Mouse (Mus musculus) neutrophil, adult 5-6 weeks (primary cell): ENCODE measurements around the gene Nme8. TPM values are rescaled to one million over a fixed set of nuclear protein-coding genes. Genes with fewer than 3 reads are reported as not detected.

Experiments
- ATAC-seq: fragments of 151-379, 151-347 bp; 2 replicates; pipeline ENCODE4 v1.8.0; 2017; ENCODE audit warnings: mild to moderate bottlenecking, moderate TSS enrichment; ENCODE audit not compliant: insufficient number of reproducible peaks, poor library complexity, low FRiP score, severe bottlenecking; ENCODE audit errors: extremely low read depth
- total RNA-seq: library from RNA; stranded (forward); fragments of 200-1000 nt; gene quantifications from 2 replicates; pipeline ENCODE4 v1.2.3, GENCODE M21; 2017

The Nme8 gene
- total RNA-seq, result not detected in 2 replicates

DNA sequence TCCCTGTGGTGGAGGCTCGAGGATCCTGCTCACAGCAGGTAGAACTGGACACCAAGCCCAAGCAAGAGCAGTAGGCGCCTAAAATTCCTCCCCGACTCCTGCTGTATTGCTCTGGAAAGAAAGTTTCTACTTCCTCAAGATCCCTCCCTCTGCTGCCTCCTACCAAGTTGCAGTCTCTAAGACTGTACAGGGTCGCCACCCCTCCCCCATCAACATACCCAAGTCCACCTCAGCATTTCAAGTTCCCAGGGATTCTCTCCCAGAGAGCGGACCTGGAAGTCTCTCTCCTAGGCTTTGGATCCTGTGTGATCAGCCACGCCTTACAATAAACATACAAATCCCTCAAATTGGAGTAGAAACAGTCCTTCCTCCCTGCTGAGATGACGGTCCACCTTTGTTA, at the start of gene Nme8:
Nme8 (minus strand) TSS at position 5 of the 400 bp plus-strand sequence.
- ATAC-seq, result no peak

DNA sequence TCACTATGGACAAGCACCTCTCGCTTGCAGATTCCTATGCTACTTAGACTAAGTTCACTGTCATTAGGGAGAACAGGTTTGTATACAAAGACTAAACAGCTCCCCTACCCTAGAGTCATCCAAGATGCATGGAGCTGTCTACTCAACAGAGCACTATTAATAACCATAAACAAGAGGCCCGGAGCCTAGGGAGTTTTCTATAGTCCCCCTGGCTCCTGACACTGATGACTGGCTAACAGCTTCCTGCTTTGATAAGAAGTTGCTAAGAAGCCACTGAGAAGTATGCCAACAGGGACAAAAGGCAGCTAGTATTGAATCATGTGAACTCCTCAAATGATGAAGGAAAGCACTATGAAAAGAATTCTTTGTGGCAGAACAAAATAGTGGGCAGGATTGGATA, 48.1 kb upstream of the Nme8 start:
- no peak for ATAC-seq

GRCm38 (mm10) chr13:19744536-19744935, 46.9 kb upstream of the Nme8 start:
- ATAC-seq, result no peak

- no peak for ATAC-seq
Observed at GRCm38 (mm10) chr13:19734597-19734996, 37.0 kb upstream of the Nme8 start.

GRCm38 (mm10) chr13:19730826-19731225, 33.2 kb upstream of the Nme8 start:
- no peak for ATAC-seq

GRCm38 (mm10) chr13:19718954-19719353, 21.4 kb upstream of the Nme8 start:
- no peak for ATAC-seq

GRCm38 (mm10) chr13:19717201-19717600, 19.6 kb upstream of the Nme8 start:
- ATAC-seq, result no peak

DNA sequence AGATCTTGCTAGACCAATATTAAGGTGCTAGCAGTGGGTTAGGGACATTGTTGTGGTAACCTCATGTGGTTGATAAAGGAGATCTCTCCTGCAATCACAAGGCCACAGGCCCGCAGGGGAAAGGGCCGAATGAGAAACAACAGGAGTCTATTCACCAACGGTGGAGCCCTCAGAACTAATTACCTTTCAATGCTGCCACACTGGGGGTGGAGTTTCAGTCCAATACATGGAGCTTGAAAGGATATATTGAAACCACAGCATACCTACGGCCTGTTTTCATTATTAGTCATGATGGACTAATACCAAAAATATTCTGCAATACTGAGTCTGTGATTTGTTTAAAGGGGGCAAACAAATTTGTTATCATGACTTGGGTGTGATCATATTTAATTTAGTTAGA, 6.2 kb upstream of the Nme8 start:
- no peak for ATAC-seq

- ATAC-seq, result no peak
Observed at GRCm38 (mm10) chr13:19701443-19702078, 4.0 kb upstream of the Nme8 start.

DNA sequence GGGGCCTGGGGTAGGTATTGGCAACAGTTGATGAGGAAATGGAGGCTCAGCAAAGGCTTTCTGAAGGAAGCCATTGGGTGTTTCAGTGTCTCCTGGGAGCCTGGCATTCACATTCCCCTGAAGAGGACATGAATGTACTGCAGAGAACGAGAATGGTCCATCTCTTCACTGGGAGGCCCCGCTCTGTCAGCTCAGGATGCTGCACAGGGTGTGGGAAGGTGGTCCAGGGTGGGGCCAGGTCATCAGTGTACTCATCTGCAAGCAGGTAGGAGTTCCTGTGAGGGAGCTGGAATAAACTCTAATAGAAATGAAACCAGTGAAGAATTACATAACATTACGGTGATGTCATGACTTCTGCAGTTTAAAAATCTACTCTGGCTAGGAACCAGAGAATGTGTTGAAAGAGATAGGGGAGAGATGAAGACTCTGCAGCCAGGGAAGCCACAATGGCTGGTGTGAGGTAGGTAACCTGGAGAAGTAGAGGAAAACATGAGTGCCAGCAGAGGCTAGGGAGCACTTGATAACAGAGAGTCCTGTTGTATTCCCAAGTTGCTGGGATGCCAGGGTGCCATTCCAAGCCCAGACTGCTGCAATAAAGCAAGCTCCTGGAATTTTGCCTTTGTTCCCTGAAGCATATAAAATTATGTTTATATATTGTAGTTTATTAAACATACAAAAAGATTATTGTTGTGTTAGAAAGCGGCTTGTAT, 3.3 kb upstream of the Nme8 start:
- no peak for ATAC-seq

DNA sequence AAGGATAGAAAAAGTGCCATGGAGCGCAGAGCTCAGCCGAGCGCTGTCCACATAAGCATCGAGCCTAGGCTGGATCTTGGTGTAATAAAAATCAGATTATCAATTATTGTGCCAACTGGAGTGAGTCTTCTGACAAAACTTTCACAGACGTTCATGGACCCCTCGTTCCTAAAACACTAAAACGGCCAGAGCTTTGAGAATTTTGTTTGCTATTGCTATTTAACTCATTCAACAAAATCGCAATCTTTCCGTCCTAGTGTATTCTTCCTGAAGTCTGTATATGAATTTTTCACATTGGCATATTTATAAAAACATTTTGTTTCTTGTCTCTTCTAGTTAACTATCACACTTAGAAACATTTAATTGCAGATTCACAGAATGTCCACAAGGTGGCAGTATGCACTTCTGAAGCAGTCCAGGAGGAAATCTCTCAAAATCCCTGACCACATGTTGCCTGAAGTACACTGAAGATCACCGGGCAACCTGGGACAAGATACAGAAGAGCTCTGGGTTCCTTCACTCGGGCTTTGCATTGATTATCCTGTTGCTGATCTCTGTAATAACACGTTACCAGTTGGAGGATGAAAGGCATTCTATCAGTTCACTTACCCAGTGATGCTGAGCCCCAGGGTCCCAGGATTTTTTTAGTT, 1.1 kb upstream of the Nme8 start:
- ATAC-seq, result peak; percentile 48; the same call in 1 of the 2 replicates

DNA sequence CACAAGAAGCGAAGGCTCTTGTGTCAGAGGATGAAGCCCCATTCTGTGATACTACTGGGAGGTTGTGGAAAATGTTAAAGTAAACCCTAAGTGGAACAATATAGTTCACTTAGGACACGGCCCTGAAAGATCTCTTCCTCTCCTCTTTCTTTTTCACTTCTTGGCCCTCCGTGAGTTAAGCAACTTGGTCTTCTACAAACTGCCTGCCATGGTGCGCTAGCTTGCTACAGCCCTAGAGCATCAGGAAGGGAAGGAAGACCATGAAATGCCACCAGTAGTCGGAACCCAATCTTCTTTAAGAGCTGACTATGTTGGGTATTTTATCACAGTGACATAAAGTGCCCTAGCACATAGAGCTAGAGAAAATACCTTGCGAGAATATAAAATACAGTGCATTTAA, 7.2 kb downstream of the Nme8 start:
- no peak for ATAC-seq

GRCm38 (mm10) chr13:19689971-19690370, 7.6 kb downstream of the Nme8 start:
- peak; percentile 51; the same call in 1 of the 2 replicates for ATAC-seq

- ATAC-seq, result no peak
Observed at GRCm38 (mm10) chr13:19684007-19684406, 13.6 kb downstream of the Nme8 start.

DNA sequence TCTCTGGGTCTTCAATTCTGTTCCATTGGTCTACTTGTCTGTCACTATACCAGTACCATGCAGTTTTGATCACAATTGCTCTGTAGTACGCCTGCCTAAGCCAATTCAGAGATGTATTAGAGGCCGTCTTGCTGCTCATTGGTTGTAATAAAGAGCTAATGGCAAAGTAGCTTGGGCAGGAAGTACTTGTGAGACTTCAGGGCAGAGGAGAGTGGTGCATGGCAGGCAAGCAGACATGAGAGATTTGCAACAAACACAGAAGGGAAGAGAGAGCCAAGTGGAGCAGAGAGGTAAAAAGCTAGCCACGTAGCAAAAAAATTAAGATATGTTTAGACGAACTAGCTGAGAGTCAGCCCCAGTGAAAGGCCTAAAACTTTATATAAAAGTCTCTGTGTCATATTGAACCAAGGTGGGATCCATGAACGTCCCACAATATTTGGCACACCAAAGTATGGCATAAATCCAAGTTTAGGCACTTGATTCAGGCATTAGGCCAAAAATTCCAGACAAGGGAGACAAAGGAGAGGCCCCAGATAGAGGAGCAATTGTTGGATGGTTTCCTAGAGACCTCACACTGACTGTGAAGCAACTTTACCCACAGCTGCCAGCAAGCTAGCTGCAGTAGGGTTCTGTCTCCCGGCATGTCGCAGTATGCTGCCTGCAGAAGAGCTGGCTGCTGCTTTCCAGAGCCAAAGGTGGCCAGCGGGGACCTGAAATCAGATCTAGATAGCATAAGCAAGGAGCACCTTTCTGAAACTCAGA, 14.5 kb downstream of the Nme8 start:
- no peak for ATAC-seq

- ATAC-seq, result no peak
Observed at GRCm38 (mm10) chr13:19674601-19675000, 23.0 kb downstream of the Nme8 start.

DNA sequence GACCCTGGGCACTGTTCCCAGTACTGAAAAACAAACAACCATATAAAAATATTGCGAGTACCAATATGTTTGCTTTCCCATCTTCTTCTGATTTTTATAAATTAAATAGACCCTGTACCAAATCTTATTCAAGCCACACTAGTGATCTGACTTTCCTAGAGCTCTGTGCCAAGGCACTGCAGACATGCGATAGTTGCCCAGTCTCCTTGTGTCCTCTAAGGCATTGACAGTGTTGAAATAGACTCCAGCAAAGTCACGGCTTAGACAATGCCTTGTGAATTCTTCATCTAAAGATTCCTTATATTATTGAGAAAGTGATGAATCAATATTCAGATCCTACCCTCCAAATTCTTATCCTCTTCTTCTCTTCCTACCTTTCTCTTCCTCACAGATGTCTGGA, 23.6 kb downstream of the Nme8 start:
- ATAC-seq, result no peak

DNA sequence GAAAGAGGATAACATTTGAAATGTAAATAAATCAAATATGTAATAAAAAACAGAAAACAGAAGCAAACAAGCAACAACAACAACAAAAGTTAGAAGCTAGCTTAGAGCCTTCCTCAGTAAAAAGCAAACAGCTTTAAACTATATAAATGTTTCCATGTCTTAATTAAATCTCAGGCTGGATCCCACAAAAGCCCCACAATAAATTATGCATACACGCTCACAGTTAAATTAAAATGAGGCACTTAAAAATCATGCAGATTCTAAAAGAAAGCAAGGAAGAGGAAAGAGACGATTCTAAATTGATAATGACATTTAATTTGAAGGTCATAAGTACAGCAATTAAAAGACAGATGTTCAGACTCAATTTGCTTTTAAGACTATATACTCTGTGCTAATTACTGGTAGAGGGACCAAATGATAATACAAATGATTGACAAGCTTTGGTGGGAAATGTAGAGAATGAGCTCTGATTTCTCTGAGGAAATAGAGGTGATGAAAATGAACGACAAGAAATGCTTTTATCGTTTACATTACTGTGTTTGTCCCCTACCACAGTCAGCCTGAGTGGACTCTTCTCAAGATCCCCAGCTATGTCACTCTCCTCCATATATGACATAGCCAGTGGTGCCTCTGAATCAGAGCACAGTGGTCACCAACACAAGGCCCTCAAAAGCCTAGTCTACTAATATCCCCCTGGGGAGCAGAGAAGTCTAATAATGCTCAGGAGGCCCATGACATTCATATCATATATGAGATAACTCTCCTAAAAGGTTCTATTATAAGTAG, 29.0 kb downstream of the Nme8 start:
- no peak for ATAC-seq

DNA sequence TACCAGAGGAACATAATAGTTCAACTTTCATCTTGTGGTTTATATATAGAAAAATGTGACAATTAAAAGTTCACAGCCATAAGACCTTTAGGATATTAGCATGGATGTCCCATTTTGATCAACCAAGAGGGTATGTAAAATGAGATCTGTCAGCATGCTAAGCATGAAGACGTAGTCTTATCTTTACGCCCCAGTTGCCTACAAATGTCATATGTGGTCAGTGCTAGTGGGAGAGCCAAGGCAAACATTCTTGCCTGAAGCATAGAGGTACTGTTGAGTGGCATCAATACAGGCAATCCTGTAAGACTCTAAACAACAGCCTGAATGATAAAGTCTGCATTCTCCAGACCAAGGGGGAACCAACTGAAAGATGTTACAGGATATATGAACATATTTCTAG, 45.2 kb downstream of the Nme8 start:
- no peak for ATAC-seq
